Mouse (Mus musculus) lung, postnatal 0 days (tissue): ENCODE measurements at regions not wholly inside any gene's neighbourhood (a gene's known extent, or its start where the extent isn't known, plus 50 kb on each side); places are given as distances from the start of the nearest gene placed in this dataset.

Experiments
- ATAC-seq: fragments of 200-750 bp; cut with Nextera tagmentation; 2 replicates; pipeline ENCODE4 v1.8.0; 2017; ENCODE audit warnings: moderate library complexity
- DNase-seq: peaks from one replicate; pipeline ENCODE4 v3.0.0-alpha.2; 2016; ENCODE audit warnings: low spot score
- H3K27ac ChIP-seq: fragments of 300-500 bp; sonication (generic); 2 replicates; pipeline ENCODE4 v1.5.1; 2014; ENCODE audit warnings: antibody characterized with exemption, mild to moderate bottlenecking, low read length, mixed read lengths
- H3K27me3 ChIP-seq: fragments of 300-500 bp; sonication (generic); replicated peaks from 2 replicates; pipeline ENCODE4 v1.6.1; 2014; ENCODE audit warnings: low read length, mixed read lengths; ENCODE audit not compliant: insufficient read depth
- H3K36me3 ChIP-seq: fragments of 300-500 bp; sonication (generic); 2 replicates; pipeline ENCODE4 v1.6.1; 2014; ENCODE audit warnings: low read length, mixed read lengths; ENCODE audit not compliant: insufficient read depth
- H3K4me1 ChIP-seq: fragments of 300-500 bp; sonication (generic); 2 replicates; pipeline ENCODE4 v1.6.1; 2014; ENCODE audit warnings: antibody characterized with exemption, low read depth, low read length, mixed read lengths; ENCODE audit not compliant: insufficient read depth
- H3K4me2 ChIP-seq: fragments of 300-500 bp; sonication (generic); replicated peaks from 2 replicates; pipeline ENCODE4 v1.6.1; 2014; ENCODE audit warnings: low read depth, mild to moderate bottlenecking, low read length, moderate library complexity, mixed read lengths
- H3K4me3 ChIP-seq: fragments of 300-500 bp; sonication (generic); 2 replicates; pipeline ENCODE4 v1.5.1; 2014; ENCODE audit warnings: low read depth, low read length
- H3K9ac ChIP-seq: fragments of 300-500 bp; sonication (generic); replicated peaks from 2 replicates; pipeline ENCODE4 v1.6.1; 2014; ENCODE audit warnings: low read depth, mild to moderate bottlenecking
- H3K9me3 ChIP-seq: fragments of 300-500 bp; sonication (generic); 2 replicates; pipeline ENCODE4 v1.6.1; 2016; ENCODE audit warnings: low read length, mixed read lengths
- CTCF ChIP-seq: IDR thresholded peaks from 2 replicates; pipeline ENCODE4 v1.5.1; 2016; ENCODE audit warnings: antibody characterized with exemption, mild to moderate bottlenecking
- EP300 ChIP-seq: IDR thresholded peaks from 2 replicates; pipeline ENCODE4 v1.6.1; 2016; ENCODE audit warnings: antibody characterized with exemption, mild to moderate bottlenecking, control low read depth
- WGBS: fragments of 180-500 bp; shearing (Covaris S2); extraction: QIAGEN DNeasy Blood & Tissue Kit; methylation state at CpG from one replicate; pipeline ENCODE4 v1.1.7; 2014; 5-methylcytosine and 5-hydroxymethylcytosine counted together

DNA sequence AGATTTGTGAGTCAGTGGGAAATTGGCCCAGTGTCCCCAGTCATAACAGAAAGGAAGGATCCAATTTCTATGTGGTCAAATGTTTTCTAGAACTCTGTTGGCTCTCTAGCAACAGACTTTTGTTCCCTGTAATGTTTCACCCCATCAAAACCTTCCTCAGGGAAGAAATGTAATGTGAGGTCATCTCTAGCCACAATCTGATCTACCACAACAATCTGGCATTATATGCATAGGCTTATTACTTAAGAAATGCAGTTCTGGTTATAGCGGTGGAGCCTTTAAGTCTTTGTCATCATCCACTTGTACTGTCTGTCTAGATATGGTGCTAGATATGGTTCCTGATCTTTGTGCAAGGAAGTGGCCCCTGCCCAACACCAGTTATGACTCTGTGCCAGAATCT lies 178.4 kb upstream of the Pdzrn3 start:
- Histone ChIP-seq H3K27me3 (no peaks in the 10 kb centered on the region), H3K27ac (no peak overlapping the region), H3K4me2 (no peak overlapping the region), H3K9me3 (no peaks in the 10 kb centered on the region), H3K9ac (no peak overlapping the region), H3K4me1 (no peaks in the 10 kb centered on the region), H3K36me3 (no peaks in the 10 kb centered on the region), H3K4me3 (no peak overlapping the region)
- no peak for ATAC-seq
- peak; percentile 7 for DNase-seq
- 76% methylated on average over 1 of the region's 1 CpGs for WGBS
- TF ChIP-seq CTCF = no peak
- TF ChIP-seq EP300 = no peak

DNA sequence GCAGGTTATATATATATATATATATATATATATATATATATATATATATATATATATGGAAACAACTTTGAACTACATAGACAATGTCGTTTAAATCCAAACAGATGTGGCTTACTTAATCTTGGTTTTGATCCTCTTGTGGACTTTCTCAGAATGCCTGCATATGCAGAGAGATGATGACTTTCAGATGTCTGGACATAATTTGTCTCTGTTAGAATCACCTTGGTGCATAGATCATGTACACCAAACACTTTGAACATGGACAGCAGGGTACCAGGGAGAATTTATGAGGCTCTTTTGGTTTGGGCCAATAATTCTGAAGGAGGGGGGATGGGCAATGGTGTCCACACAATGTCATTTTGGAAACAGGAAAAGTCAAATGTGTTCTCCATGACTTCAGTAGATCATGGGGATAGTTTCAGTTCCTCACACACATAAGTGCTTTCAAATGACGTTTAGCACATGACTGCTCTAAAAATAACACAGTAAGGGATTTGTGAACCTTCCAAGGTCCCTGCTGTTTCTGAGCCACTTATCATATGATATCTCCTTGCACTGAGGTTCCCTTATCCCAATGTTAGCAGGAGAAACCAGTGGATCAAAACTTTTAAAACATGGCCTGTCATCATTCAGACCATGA lies 177.4 kb upstream of the Pdzrn3 start:
- no peak overlapping the region for H3K4me2 ChIP-seq
- 33% methylated on average over 2 of the region's 2 CpGs for WGBS
- no peaks in the 10 kb centered on the region for H3K36me3 ChIP-seq
- TF ChIP-seq EP300 (no peak), CTCF (no peak)
- H3K9ac ChIP-seq = no peak overlapping the region
- H3K4me1 ChIP-seq = no peaks in the 10 kb centered on the region
- H3K4me3 ChIP-seq = no peak overlapping the region
- no peak for DNase-seq
- no peak for ATAC-seq
- no peaks in the 10 kb centered on the region for H3K9me3 ChIP-seq
- no peak overlapping the region for H3K27ac ChIP-seq
- H3K27me3 ChIP-seq = no peaks in the 10 kb centered on the region

DNA sequence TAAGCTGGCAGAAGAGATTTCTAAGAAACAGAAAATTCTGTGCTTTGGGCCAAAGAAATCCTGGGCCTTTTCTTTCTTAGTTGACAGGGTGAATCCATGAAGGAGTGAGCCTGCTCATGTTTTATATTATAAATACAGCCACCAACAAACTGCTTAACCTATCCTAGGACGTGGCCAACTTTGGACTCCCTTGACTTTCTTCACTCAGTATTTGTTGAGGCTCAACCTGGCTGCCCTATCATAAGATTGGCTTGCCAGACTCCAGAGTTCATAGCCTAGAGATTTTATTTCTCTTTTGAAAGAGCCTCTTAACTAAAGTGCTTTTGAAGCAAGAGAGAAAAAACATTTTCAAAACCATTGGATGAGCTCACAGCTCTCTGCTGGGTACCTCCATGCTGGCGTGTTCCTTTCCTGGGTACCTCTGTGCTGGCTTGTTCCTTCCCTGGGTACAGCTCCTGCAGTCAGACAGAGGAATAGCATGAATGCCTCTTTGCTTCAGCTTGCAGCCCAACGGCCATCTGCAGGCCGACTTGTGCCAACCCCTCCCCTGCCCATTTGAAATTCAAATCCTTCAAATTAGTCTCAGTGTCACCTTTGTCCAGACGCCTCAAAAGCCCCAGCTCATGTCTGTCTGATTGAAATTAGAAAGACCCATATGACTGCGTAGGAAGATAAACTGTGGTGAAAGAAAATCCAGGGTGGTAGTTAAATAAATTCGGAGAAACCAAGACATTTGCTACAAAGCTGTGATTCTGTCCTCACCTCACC lies 173.0 kb upstream of the Pdzrn3 start:
- ATAC-seq = no peak
- H3K9me3 ChIP-seq = no peaks in the 10 kb centered on the region
- WGBS = 32% methylated on average over 7 of the region's 7 CpGs

DNA sequence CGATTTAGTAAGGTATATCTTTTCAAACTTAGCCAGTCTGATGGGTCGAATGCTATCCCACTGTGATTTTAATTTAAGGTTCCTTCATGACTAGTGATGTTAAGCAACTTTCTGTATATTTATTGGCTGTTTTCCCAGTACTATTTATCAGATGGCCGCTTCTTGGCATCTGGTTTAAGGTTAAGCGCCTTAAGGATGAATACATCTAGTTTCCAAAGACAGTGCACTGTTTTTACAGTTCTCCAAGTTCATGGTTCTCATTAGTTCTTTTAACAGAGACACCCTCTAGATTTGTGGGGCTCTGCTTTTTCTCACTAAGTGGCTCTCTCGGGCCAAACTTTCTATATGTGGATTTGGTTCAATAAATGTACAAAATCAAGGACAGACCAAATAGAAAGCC lies 159.9 kb upstream of the Pdzrn3 start:
- no peak overlapping the region for H3K27ac ChIP-seq
- H3K9me3 ChIP-seq = no peaks in the 10 kb centered on the region
- H3K36me3 ChIP-seq = no peaks in the 10 kb centered on the region
- no peak for TF ChIP-seq CTCF
- TF ChIP-seq EP300 = no peak
- no peaks in the 10 kb centered on the region for H3K4me1 ChIP-seq
- WGBS = 62% methylated on average over 5 of the region's 5 CpGs
- H3K4me2 ChIP-seq = no peak overlapping the region
- H3K9ac ChIP-seq = no peak overlapping the region
- DNase-seq = no peak
- H3K4me3 ChIP-seq = no peak overlapping the region
- ATAC-seq = no peak
- H3K27me3 ChIP-seq = no peaks in the 10 kb centered on the region

More for the DNA sequence above, 173.0 kb upstream of the Pdzrn3 start:
- Histone ChIP-seq H3K4me1 (no peaks in the 10 kb centered on the region), H3K27ac (no peak overlapping the region), H3K4me3 (no peak overlapping the region), H3K9ac (no peak overlapping the region), H3K27me3 (no peaks in the 10 kb centered on the region), H3K4me2 (no peak overlapping the region), H3K36me3 (no peaks in the 10 kb centered on the region)
- TF ChIP-seq CTCF = peak; percentile 6; the same call in 1 of the 2 replicates
- TF ChIP-seq EP300 = no peak
- DNase-seq = no peak

DNA sequence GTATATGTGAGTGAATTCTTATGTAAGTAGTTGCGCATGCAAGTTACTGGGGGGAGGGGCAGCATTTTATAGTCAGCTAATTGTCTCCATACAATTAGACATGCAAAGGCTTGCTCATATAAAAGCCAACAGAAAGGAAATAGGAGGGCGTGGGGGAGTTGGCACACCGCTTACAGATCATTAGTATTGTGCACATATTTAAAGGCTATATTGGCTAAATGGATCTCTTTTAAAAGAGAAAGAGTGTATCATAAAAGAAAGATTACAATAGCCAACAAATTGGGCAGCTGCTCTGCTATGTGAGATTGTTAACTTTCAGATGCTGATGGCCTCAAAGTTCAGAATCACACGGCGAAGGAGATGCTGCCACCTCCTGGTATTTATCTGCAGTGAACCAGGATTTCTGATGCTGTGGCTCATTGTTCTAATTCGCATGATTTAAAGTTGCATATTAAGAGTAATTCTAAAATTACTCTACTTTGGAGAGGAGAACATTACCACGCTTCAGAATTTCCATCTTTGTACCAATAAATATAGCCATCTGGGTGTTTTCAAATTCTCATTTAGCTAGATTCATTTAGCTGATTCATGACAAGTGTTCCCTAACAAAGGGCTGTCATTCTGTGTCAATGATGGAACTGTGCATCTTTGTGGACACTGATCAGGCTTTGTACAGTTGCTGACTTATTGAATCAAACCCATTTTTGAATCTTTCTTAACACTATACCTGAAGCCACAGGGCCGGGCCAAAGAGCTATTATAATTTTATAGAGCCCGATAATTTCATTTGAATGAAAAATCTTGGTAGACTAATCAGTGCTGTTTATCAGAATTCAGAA lies 156.7 kb upstream of the Pdzrn3 start:
- Histone ChIP-seq H3K9ac (no peak overlapping the region), H3K36me3 (no peaks in the 10 kb centered on the region), H3K9me3 (no peaks in the 10 kb centered on the region), H3K27ac (no peak overlapping the region), H3K27me3 (no peaks in the 10 kb centered on the region), H3K4me3 (no peak overlapping the region), H3K4me2 (no peak overlapping the region), H3K4me1 (no peaks in the 10 kb centered on the region)
- peak; percentile 41; the same call in 1 of the 2 replicates for ATAC-seq
- TF ChIP-seq EP300 = no peak
- peak; percentile 89 for TF ChIP-seq CTCF
- 47% methylated on average over 9 of the region's 9 CpGs for WGBS
- peak; percentile 72 for DNase-seq

DNA sequence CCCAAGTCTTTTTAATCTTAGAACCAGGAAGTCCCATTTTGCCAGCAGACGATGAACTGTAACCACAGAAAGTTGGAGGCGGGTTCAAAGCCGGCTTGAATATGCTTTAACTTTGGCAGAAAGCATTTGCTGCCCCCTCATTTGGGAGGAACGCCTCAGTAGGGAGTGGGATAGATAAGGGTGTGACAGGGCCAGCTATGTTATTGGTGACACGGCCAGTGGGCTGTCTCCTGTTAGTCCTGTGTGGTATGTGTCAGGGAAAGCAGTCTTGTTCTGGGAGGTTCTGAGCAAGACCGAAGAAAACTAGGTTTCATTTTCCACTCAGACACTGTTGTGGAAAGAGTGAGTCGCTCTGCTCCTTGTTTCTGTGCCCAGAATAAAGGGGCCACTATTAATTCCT lies 154.7 kb upstream of the Pdzrn3 start:
- no peaks in the 10 kb centered on the region for H3K9me3 ChIP-seq
- TF ChIP-seq EP300 (no peak), CTCF (no peak)
- no peaks in the 10 kb centered on the region for H3K4me1 ChIP-seq
- DNase-seq (peak; percentile 50), ATAC-seq (peak; percentile 68)
- H3K27ac ChIP-seq = peak overlapping the region; percentile 57
- H3K4me2 ChIP-seq = peak overlapping the region; percentile 42
- H3K27me3 ChIP-seq = no peaks in the 10 kb centered on the region
- H3K9ac ChIP-seq = no peak overlapping the region
- H3K36me3 ChIP-seq = no peaks in the 10 kb centered on the region
- 27% methylated on average over 7 of the region's 7 CpGs for WGBS
- H3K4me3 ChIP-seq = no peak overlapping the region
